Mouse (Mus musculus): Measurements from ENCODE around the gene Rhox6.

- no peak for TF ChIP-seq CTCF (IDR thresholded peaks at IDR 0.05; ENCODE audit: low read depth)
- no peak for TF ChIP-seq EP300 (IDR thresholded peaks at IDR 0.05; ENCODE audit: low read depth)
These were observed 44.9 kb downstream of the Rhox6 start for GRCm38 (mm10) chrX:37871641-37872040.
